Mouse (Mus musculus) cerebellum, postnatal 14 days (tissue): ENCODE data around the gene Slc35g2.

ENCODE experiments used
- DNase-seq, 2 experiments: peaks; one replicate each; pipeline ENCODE4 v3.0.0; 2021; ENCODE audit warnings: mixed read lengths in 2 of 2

The Slc35g2 gene

DNA sequence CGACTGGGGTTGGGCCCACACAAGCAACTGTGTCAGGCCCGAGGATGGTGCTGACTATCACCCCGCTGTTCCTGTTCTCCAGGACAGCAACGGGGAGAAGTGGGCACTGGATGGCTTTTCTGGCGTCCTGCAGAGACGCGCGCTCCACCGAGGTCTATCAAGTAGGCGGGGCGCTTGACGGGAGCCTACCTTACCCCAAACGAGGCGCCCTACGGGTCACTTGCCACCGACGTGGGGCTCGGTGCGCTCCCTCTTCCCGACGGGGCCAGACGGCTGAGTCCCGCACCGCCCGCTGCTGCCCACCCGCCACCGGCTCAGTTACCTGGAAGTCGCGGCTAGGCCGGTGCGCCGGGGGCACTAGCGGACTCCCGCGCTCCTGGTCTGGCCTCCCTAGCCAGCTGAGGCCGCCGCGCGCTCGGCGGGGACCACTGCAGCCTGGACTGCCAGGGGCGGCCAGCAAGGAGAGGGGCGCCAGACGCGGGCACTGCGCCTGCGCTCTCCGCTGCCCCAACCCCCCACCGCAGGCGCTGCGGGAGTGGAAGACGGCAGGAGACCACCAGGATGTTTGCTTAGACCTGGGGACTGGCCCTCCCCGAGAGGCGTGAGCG lies at the start of gene Slc35g2:
Slc35g2 (minus strand) TSS at position 465 of the 608 bp plus-strand sequence.
- peak; percentile 69 to 72 for DNase-seq

- peak; percentile 62 to 73 for DNase-seq
Observed at GRCm38 (mm10) chr9:100616947-100617346, 46.1 kb upstream of the Slc35g2 start.

DNA sequence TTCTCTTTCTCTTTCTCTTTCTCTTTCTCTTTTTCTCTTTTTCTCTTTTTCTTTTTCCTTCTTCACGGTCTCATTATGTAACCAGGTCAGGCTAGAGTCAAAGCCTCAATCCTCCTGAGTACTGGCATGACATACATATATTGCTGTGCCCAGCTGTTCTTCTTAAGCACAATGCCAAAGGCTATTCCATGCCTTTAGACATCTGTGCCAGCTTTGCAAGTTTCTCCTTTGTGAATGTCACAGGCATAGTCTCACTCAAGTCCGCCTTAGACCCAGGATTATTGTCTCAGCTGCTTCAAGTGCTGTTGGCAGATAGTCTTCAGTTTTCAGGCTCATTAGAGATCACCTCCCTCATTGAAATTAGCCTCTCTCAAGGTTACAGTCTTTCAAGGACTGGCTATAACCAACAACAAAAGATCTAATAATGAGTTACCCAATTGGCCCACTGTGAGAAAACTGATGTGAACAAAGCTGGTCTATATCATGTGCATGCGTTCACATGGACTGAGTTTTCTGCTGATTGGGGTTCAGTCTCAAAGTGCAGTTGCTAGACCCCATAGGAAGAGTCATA lies 42.7 kb upstream of the Slc35g2 start:
- no peak for DNase-seq

- peak; percentile 20 to 24 for DNase-seq
Observed at GRCm38 (mm10) chr9:100605985-100606554, 35.2 kb upstream of the Slc35g2 start.

GRCm38 (mm10) chr9:100605522-100605921 lies 34.6 kb upstream of the Slc35g2 start:
- no peak for DNase-seq

DNA sequence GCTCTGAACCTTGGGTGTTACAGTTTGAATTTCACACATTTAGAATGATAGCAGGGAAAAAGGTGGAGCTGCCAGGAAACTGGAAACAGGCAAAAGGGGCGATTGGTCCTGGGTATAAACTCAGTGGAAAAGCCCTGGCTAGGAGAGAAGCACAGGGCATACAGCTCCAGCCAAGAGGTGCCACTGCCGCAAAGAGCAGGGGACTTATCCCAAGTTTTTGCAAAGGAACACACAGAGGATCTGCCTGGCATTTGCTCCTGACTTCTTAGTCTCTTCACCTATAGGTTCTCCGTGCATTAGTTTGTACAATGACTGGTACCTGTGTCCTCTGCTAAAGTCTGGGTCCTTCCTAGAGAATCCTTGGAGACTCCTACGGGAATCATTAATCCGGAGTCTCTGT lies 32.3 kb upstream of the Slc35g2 start:
- no peak for DNase-seq

GRCm38 (mm10) chr9:100602130-100602529 lies 31.2 kb upstream of the Slc35g2 start:
- DNase-seq = no peak

- no peak for DNase-seq
Observed at GRCm38 (mm10) chr9:100599761-100600328, 29.0 kb upstream of the Slc35g2 start.

GRCm38 (mm10) chr9:100597546-100597945 lies 26.7 kb upstream of the Slc35g2 start, which contains the start of gene Stag1:
TSS of gene Stag1 (plus strand) at chr9:100597798.
- no peak for DNase-seq

- DNase-seq = no peak
Observed at GRCm38 (mm10) chr9:100596317-100596716, 25.4 kb upstream of the Slc35g2 start.

DNA sequence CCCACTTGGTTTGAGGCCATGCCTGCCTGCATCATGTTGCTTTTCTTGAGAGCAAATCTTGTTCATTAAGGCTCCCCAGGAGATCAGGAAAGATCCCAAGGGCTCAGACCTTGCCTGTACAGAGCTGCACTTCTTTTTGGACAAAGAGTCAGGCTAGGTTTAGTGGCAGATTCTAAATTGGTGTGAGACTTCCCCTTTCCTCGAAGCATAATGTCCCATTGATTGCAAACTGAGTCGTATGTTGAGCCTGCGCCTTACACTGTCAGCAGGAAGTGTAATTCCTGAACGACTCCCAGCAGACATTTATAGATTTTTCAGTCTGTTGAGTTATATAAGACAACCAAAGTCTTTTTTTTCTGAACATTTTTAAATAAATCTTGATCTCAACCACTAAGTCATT lies 19.6 kb upstream of the Slc35g2 start:
- DNase-seq = no peak

GRCm38 (mm10) chr9:100584031-100584430 lies 13.1 kb upstream of the Slc35g2 start:
- DNase-seq = no peak

DNA sequence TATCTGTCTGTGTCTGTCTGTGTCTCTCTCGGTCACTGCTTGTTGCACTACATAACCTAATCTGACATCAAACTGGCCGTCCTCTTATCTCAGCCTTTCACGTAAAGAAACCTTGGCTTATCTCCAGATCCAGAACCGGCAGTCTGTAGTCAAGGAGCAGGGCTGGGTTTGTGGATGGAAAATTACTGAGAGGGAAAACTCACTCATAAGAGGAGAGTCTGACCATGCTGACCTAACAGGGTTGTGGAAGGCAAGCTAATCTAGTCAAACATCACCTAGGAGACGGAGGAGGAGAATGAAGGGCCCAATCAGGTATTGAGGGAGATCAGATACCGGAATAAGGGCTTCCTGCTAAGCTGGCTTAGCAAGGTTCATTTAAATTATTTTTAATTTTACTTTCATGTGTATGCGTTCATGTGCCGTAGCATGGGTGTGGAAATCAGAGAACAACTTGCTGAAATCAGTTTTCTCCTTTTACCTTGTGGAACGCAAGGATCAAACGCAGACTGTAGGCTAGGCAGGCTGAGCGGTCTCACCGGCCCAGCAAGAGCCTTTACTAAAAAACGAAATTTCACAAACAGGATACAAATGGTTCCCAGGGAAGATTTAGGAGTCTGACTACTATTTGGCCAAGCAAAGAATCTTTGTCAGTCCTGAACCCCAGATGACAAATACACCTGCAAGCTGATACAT lies 12.1 kb upstream of the Slc35g2 start:
- peak in 1 of 2 experiments; percentile 28 for DNase-seq

GRCm38 (mm10) chr9:100581543-100582492 lies 10.9 kb upstream of the Slc35g2 start:
- DNase-seq = peak; percentile 72 to 73

DNA sequence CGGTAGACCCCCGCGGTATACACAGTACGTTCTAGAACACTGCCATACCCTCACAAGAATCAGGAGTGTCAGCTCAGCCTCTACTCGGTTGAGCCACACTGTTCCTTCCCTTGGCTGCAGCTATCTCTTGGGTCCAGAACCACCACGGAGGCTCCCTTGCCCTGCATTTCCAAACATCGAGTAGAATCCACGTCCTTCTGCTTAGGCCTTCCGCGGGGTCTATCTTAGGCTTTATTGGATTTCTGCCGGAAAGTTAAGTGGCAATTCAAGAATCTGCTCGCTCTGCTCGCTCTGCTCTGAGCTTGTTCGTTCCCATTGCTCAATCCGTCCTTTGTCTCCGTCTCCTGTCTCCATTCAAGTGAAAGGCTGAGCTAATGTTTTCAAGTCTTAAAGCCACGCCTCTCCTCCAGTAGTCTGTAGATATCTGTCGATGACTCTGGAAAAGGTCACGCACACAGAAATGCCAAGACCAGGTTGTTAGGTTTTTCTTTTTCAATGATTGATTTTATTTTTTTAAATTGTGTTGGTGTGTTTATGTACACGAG lies 9.4 kb upstream of the Slc35g2 start:
- no peak for DNase-seq

GRCm38 (mm10) chr9:100573942-100574341 lies 3.1 kb upstream of the Slc35g2 start:
- no peak for DNase-seq

GRCm38 (mm10) chr9:100573300-100573699 lies 2.4 kb upstream of the Slc35g2 start:
- no peak for DNase-seq

DNA sequence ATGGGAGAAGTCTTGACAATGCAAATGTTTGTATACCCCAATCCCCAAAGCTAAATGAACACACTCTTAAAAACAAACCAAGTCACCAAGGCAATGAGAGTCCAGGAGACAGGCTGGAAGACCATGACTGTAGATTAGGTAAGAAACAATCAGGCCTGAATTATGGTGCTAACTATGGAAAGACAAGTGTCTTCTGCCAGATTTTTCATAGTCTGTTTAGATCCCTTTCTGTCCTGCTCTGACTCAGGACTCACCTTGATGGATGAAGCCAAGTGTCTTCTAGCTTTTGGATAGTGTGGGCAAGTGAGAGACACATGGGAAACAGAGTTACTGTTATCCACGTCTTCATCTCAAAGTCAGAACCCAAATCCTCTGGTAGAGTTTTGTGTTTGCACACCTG lies 621 bp upstream of the Slc35g2 start:
- no peak for DNase-seq

DNA sequence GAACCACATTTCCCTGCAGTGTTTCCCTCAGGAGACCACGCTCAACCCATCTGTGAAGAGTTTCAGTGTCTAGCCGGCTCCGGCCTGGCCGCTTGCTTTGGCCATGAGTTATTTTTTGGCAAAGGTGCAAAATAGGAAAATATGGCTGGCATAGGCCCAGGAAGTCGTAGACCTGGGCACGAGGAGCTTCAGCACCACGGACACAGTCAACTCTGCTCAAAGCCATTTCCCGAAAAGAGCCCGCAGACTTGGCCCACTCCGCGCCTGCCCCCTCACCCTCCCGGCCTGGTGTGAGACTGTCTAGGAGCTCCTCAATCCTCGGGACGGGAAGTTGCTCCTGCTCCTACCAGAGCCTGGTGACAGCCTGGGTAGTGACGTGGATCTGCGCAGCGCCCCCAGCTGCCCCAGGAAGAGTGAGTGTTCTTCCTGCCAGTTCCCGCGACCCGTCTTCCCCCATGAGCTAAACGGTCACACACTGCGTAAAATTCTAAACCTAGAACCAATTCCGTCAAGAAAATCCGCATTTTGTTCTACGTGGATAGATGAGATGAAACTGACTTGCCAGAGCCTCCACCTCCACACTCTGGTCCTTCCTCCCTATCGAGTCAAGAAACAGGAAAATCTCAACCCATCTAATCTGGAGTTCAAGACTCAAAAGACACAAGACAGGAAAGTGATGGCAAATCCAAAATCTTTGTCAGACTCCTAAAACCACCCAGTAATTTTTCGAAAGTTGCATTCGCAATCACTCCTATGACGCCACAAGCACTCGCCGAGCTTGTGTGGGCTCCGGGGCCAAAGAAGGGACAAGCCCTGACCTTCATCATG lies 878 bp downstream of the Slc35g2 start:
- peak; percentile 85 to 90 for DNase-seq

DNA sequence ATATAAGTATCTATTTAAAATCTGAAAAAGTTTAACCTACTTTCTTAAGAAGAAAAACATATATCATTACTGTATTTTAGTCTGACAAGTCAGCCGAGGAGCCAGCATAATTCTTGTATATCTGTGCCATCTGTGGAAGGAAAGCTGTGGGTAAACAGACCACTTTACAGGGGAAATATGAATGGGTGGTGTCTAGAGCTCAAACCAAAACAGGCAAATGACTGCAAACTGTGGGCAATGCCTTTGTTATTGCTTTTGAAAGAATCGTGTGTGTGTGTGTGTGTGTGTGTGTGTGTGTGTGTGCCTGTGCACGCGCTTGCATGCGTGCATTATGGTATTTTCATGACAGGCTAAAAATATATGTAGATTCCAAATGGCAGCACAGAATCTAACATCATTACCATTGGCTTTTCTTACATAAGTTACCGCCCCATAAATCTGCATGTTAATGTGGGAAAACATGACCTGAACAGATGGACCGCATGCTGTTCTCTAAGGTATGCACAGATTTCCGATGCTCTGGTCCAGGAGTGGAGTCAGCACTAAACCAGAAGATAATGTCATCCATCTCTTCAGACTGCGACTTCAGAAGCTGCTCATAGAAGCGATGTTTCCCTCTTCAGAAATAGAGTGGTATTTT lies 10.5 kb downstream of the Slc35g2 start:
- DNase-seq = peak; percentile 44 to 65
